In genomic region chr12:36039541-36040084, GRCm38 (mm10) we compare ENCODE assay signal across 8 mouse cellular contexts. TPM values are rescaled to one million over a fixed set of nuclear protein-coding genes. Genes with fewer than 3 reads are reported as not detected.
A peak's percentile ranks its signal among the peaks of the same experiment; 100 is the strongest.
DNase-seq lines count a peak whose midpoint lies in the region; ATAC-seq and TF ChIP-seq lines count a peak whose summit lies in the region.
"Had no signal": no experiment of that assay in that cellular context is flagged by ENCODE, and none has a peak within 500 bp of the region (broad histone marks: within the 10 kb centered on the region; RNA-seq: fewer than 3 reads in every experiment).

No protein-coding gene starts in this region.

- TF ChIP-seq POLR2A in olfactory bulb, adult 2 months (IDR thresholded peaks at IDR 0.05; ENCODE audit: insufficient read depth, low read depth, low read length) = no peak

- DNase-seq in retina, postnatal 1 day = peak; percentile 10
- DNase-seq in retina, embryonic 14.5 days (ENCODE audit: low spot score) = no peak
- peak; percentile 27 for DNase-seq in liver, postnatal 0 days
- no peak for DNase-seq in testis, postnatal 10 days (ENCODE audit: low spot score)
- DNase-seq in left cerebral cortex, adult 18-20 months (ENCODE audit: low spot score in 2 of 2) = no peak

- H3K4me1 ChIP-seq in forebrain, embryonic 12.5 days = peaks cover 17% of the 10 kb centered on the region
- H3K4me1 ChIP-seq in liver, postnatal 0 days (ENCODE audit: insufficient read depth) = peaks cover 10% of the 10 kb centered on the region
- H3K4me1 ChIP-seq in olfactory bulb, adult 2 months (ENCODE audit: control insufficient read depth, insufficient read depth, low read length) = peaks cover 4% of the 10 kb centered on the region; the same call in 1 of the 2 replicates

- TF ChIP-seq EP300 in liver, postnatal 0 days (IDR thresholded peaks at IDR 0.05; ENCODE audit: low read depth) = peak; percentile 40; the same call in 1 of the 2 replicates

- no peak overlapping the region for H3K27ac ChIP-seq in forebrain, embryonic 12.5 days
- peak overlapping the region; percentile 69 for H3K27ac ChIP-seq in liver, postnatal 0 days (ENCODE audit: low read depth)
- peak overlapping the region; percentile 60 for H3K27ac ChIP-seq in olfactory bulb, adult 2 months (ENCODE audit: insufficient read depth, low read depth, low read length)

- H3K9me3 ChIP-seq in forebrain, embryonic 12.5 days = peaks cover 7% of the 10 kb centered on the region; the same call in 1 of the 2 replicates
- no peaks in the 10 kb centered on the region for H3K9me3 ChIP-seq in liver, postnatal 0 days (ENCODE audit: low read length)

- no peaks in the 10 kb centered on the region for H3K36me3 ChIP-seq in forebrain, embryonic 12.5 days (replicated peaks)
- no peaks in the 10 kb centered on the region for H3K36me3 ChIP-seq in liver, postnatal 0 days (replicated peaks; ENCODE audit: insufficient read depth, low read length)

- no peak for ATAC-seq in forebrain, embryonic 12.5 days (ENCODE audit: low FRiP score)
- ATAC-seq in liver, postnatal 0 days = peak; percentile 37

- H3K9ac ChIP-seq in forebrain, embryonic 12.5 days = no peak overlapping the region
- H3K9ac ChIP-seq in liver, postnatal 0 days (replicated peaks) = no peak overlapping the region

- peaks cover under 1% of the 10 kb centered on the region; the same call in 1 of the 2 replicates for H3K27me3 ChIP-seq in forebrain, embryonic 12.5 days
- H3K27me3 ChIP-seq in liver, postnatal 0 days (ENCODE audit: insufficient read depth, low read length) = 0 out of 2 replicates have a peak, but pooled peaks cover 3% of the 10 kb centered on the region

- no peak for TF ChIP-seq CTCF in liver, postnatal 0 days (IDR thresholded peaks at IDR 0.05; ENCODE audit: low read depth)
- no peak for TF ChIP-seq CTCF in olfactory bulb, adult 2 months (IDR thresholded peaks at IDR 0.05; ENCODE audit: insufficient read depth, low read depth, low read length)

- no peak overlapping the region; the same call in 1 of the 2 replicates for H3K4me3 ChIP-seq in forebrain, embryonic 12.5 days (replicated peaks)
- no peak overlapping the region for H3K4me3 ChIP-seq in liver, postnatal 0 days (ENCODE audit: low read depth, low read length)
- 0 out of 2 replicates have a peak overlapping the region, but pooled peaks have one; percentile 7 for H3K4me3 ChIP-seq in olfactory bulb, adult 2 months (ENCODE audit: insufficient read depth, low read depth, low read length)

- 84% methylated on average over 9 of the region's 9 CpGs for WGBS in forebrain, embryonic 12.5 days
- WGBS in liver, postnatal 0 days (ENCODE audit: insufficient replicate concordance) = 32% methylated on average over 9 of the region's 9 CpGs
- 74% methylated on average over 9 of the region's 9 CpGs for WGBS in olfactory bulb, adult 2 months

- peak overlapping the region; percentile 35 for H3K4me2 ChIP-seq in forebrain, embryonic 12.5 days
- H3K4me2 ChIP-seq in liver, postnatal 0 days (ENCODE audit: low read depth, low read length) = peak overlapping the region; percentile 42

RNA-seq across cellular contexts. Expression of gene Tspan13, which starts 2.7 kb away (rescaled TPM):
- 236 and 244 TPM in 2 replicates for polyA plus RNA-seq in forebrain, embryonic 12.5 days (2016; fragmentation: Nextera tagmentation; extraction: Ambion mirVana)
- polyA plus RNA-seq in liver, postnatal 0 days (2015; fragmentation: Nextera tagmentation; extraction: Ambion mirVana) = 18.3 and 19.7 TPM in 2 replicates
- not detected in 2 replicates for polyA plus RNA-seq in olfactory bulb, adult 2 months (2012; ENCODE audit: insufficient read depth, insufficient read length, low replicate concordance, missing spikeins)
- total RNA-seq in left cerebral cortex, adult 18-20 months (2021) = 100 to 1,000 TPM; 201 to 208 TPM

RNA-seq across cellular contexts. Expression of gene Agr2, which starts 46.9 kb away (rescaled TPM):
- polyA plus RNA-seq in forebrain, embryonic 12.5 days (2016; fragmentation: Nextera tagmentation; extraction: Ambion mirVana) = 0.33 and 0.36 TPM in 2 replicates
- not detected in 2 replicates for polyA plus RNA-seq in liver, postnatal 0 days (2015; fragmentation: Nextera tagmentation; extraction: Ambion mirVana)
- polyA plus RNA-seq in olfactory bulb, adult 2 months (2012; ENCODE audit: insufficient read depth, insufficient read length, low replicate concordance, missing spikeins) = not detected in 2 replicates
- total RNA-seq in left cerebral cortex, adult 18-20 months (2021) = not detected
- polyA plus RNA-seq: embryonic facial prominence, embryonic 11.5 days had no signal

Comparison
In these comparisons a context has a peak if more than half of its experiments do, and no peak if none do; other contexts are left out.
1. DNase-seq: peak in retina, postnatal 1 day (single experiment) and liver, postnatal 0 days (single experiment); none in retina, embryonic 14.5 days (single experiment), testis, postnatal 10 days (single experiment) and left cerebral cortex, adult 18-20 months (0 of 2).